Mouse (Mus musculus) CD4-positive, CD25-positive, alpha-beta regulatory T cell, adult 4 months (primary cell): ENCODE data around the gene Paf1. TPM values are rescaled to one million over a fixed set of nuclear protein-coding genes. Genes with fewer than 3 reads are reported as not detected.
A peak's percentile ranks its signal among the peaks of the same experiment; 100 is the strongest.

ENCODE experiments used
- ATAC-seq: one replicate; pipeline ENCODE4 v1.8.0; 2017
- polyA plus RNA-seq, 2 experiments: library from polyadenylated mRNA; unstranded; fragments of 100-300 nt; shearing (Covaris generic); gene quantifications; one replicate each; pipeline ENCODE4 v1.2.1; 2017

Paf1 gene
- polyA plus RNA-seq, 2 experiments from 2014 or later = 55.6 to 71.0 TPM

GRCm38 (mm10) chr7:28436932-28437570 lies 44.3 kb downstream of the Paf1 start, which contains the start of gene Gmfg:
TSS of gene Gmfg (plus strand) at chr7:28437447.
- ATAC-seq = peak; percentile 30

- ATAC-seq = no peak
Measured at GRCm38 (mm10) chr7:28437964-28438363, 45.2 kb downstream of the Paf1 start.

- ATAC-seq = no peak
Measured at GRCm38 (mm10) chr7:28438771-28439170, 46.0 kb downstream of the Paf1 start.

GRCm38 (mm10) chr7:28440739-28441138 lies 48.0 kb downstream of the Paf1 start:
- ATAC-seq = peak; percentile 53

- no peak for ATAC-seq
Measured at GRCm38 (mm10) chr7:28441776-28442485, 49.2 kb downstream of the Paf1 start.

- no peak for ATAC-seq
Measured at GRCm38 (mm10) chr7:28442688-28443087, 49.9 kb downstream of the Paf1 start.

GRCm38 (mm10) chr7:28444344-28444974 lies 51.7 kb downstream of the Paf1 start:
- ATAC-seq = peak; percentile 42

GRCm38 (mm10) chr7:28446446-28446845 lies 53.7 kb downstream of the Paf1 start:
- ATAC-seq = no peak

- ATAC-seq = no peak
Measured at GRCm38 (mm10) chr7:28447101-28447830, 54.5 kb downstream of the Paf1 start.

- ATAC-seq = no peak
Measured at GRCm38 (mm10) chr7:28447865-28448820, 55.4 kb downstream of the Paf1 start.

Other genes with a start within 250 kb of the Paf1 start
- 10 to 100 TPM; 53.5 to 57.0 TPM for gene Fbl, start 223.2 kb upstream of the Paf1 start, polyA plus RNA-seq
- under 1 TPM; 0.54 to 0.63 TPM for gene Dyrk1b, start 213.5 kb upstream of the Paf1 start, polyA plus RNA-seq
- gene Eid2, start 125.1 kb upstream of the Paf1 start, polyA plus RNA-seq = under 1 TPM in 1 of 2 experiments, not detected in 1; 0.62 TPM
- gene Eid2b, start 115.2 kb upstream of the Paf1 start, polyA plus RNA-seq = 1 to 10 TPM in 1 of 2 experiments, under 1 TPM in 1; 0.94 to 1.8 TPM
- gene Selenov, start 101.8 kb upstream of the Paf1 start, polyA plus RNA-seq = not detected
- not detected for gene Dll3, start 90.7 kb upstream of the Paf1 start, polyA plus RNA-seq
- 10 to 100 TPM; 35.3 to 36.3 TPM for gene Timm50, start 80.9 kb upstream of the Paf1 start, polyA plus RNA-seq
- 100 to 1,000 TPM; 121 to 229 TPM for gene Supt5, start 54.2 kb upstream of the Paf1 start, polyA plus RNA-seq
- 1,000 to 10,000 TPM; 1,259 to 1,457 TPM for gene Rps16, start 42.3 kb upstream of the Paf1 start, polyA plus RNA-seq
- gene Plekhg2, start 20.4 kb upstream of the Paf1 start, polyA plus RNA-seq = 100 to 1,000 TPM in 1 of 2 experiments, 10 to 100 TPM in 1; 65.5 to 110 TPM
- 100 to 1,000 TPM; 156 to 341 TPM for gene Zfp36, start 12.7 kb upstream of the Paf1 start, polyA plus RNA-seq
- gene Med29, start 243 bp upstream of the Paf1 start, polyA plus RNA-seq = 10 to 100 TPM; 25.8 to 27.5 TPM
- 100 to 1,000 TPM; 406 to 454 TPM for gene Gmfg, start 44.5 kb downstream of the Paf1 start, polyA plus RNA-seq
- gene Lrfn1, start 59.0 kb downstream of the Paf1 start, polyA plus RNA-seq = not detected
- not detected for gene Ifnl2, start 117.5 kb downstream of the Paf1 start, polyA plus RNA-seq
- not detected for gene Ifnl3, start 129.9 kb downstream of the Paf1 start, polyA plus RNA-seq
- gene Sycn, start 147.9 kb downstream of the Paf1 start, polyA plus RNA-seq = not detected
- gene Nccrp1, start 154.3 kb downstream of the Paf1 start, polyA plus RNA-seq = not detected
- 1 to 10 TPM; 7.4 to 7.5 TPM for gene Samd4b, start 205.2 kb downstream of the Paf1 start, polyA plus RNA-seq
- gene Pak4, start 205.2 kb downstream of the Paf1 start, polyA plus RNA-seq = 1 to 10 TPM; 1.9 to 2.1 TPM
- gene Acp7, start 238.4 kb downstream of the Paf1 start, polyA plus RNA-seq = not detected